Mouse (Mus musculus) lung, postnatal 0 days (tissue): Measurements from ENCODE around the gene Mthfs. TPM values are rescaled to one million over a fixed set of nuclear protein-coding genes. Genes with fewer than 3 reads are reported as not detected.

Source experiments
- ATAC-seq: fragments of 200-750 bp; cut with Nextera tagmentation; 2 replicates; pipeline ENCODE4 v1.8.0; 2017; ENCODE audit warnings: moderate library complexity
- DNase-seq: peaks from one replicate; pipeline ENCODE4 v3.0.0-alpha.2; 2016; ENCODE audit warnings: low spot score
- H3K27ac ChIP-seq: fragments of 300-500 bp; sonication (generic); 2 replicates; pipeline ENCODE4 v1.5.1; 2014; ENCODE audit warnings: antibody characterized with exemption, mild to moderate bottlenecking, low read length, mixed read lengths
- H3K27me3 ChIP-seq: fragments of 300-500 bp; sonication (generic); replicated peaks from 2 replicates; pipeline ENCODE4 v1.6.1; 2014; ENCODE audit warnings: low read length, mixed read lengths; ENCODE audit not compliant: insufficient read depth
- H3K36me3 ChIP-seq: fragments of 300-500 bp; sonication (generic); 2 replicates; pipeline ENCODE4 v1.6.1; 2014; ENCODE audit warnings: low read length, mixed read lengths; ENCODE audit not compliant: insufficient read depth
- H3K4me1 ChIP-seq: fragments of 300-500 bp; sonication (generic); 2 replicates; pipeline ENCODE4 v1.6.1; 2014; ENCODE audit warnings: antibody characterized with exemption, low read depth, low read length, mixed read lengths; ENCODE audit not compliant: insufficient read depth
- H3K4me2 ChIP-seq: fragments of 300-500 bp; sonication (generic); replicated peaks from 2 replicates; pipeline ENCODE4 v1.6.1; 2014; ENCODE audit warnings: low read depth, mild to moderate bottlenecking, low read length, moderate library complexity, mixed read lengths
- H3K4me3 ChIP-seq: fragments of 300-500 bp; sonication (generic); 2 replicates; pipeline ENCODE4 v1.5.1; 2014; ENCODE audit warnings: low read depth, low read length
- H3K9ac ChIP-seq: fragments of 300-500 bp; sonication (generic); replicated peaks from 2 replicates; pipeline ENCODE4 v1.6.1; 2014; ENCODE audit warnings: low read depth, mild to moderate bottlenecking
- H3K9me3 ChIP-seq: fragments of 300-500 bp; sonication (generic); 2 replicates; pipeline ENCODE4 v1.6.1; 2016; ENCODE audit warnings: low read length, mixed read lengths
- CTCF ChIP-seq: IDR thresholded peaks from 2 replicates; pipeline ENCODE4 v1.5.1; 2016; ENCODE audit warnings: antibody characterized with exemption, mild to moderate bottlenecking
- EP300 ChIP-seq: IDR thresholded peaks from 2 replicates; pipeline ENCODE4 v1.6.1; 2016; ENCODE audit warnings: antibody characterized with exemption, mild to moderate bottlenecking, control low read depth
- WGBS: fragments of 180-500 bp; shearing (Covaris S2); extraction: QIAGEN DNeasy Blood & Tissue Kit; methylation state at CpG from one replicate; pipeline ENCODE4 v1.1.7; 2014; 5-methylcytosine and 5-hydroxymethylcytosine counted together
- polyA plus RNA-seq: library from polyadenylated mRNA; unstranded; fragments of >200 nt; fragmentation: Nextera tagmentation; extraction: Ambion mirVana; gene quantifications from 2 replicates; pipeline ENCODE4 v1.2.1, GENCODE M21; 2015

The Mthfs gene
- polyA plus RNA-seq, 1 experiment from 2014 or later = 42.6 TPM

GRCm38 (mm10) chr9:89308357-89309194, 98.1 kb downstream of the Mthfs start:
- Histone ChIP-seq H3K4me2 (no peak overlapping the region), H3K36me3 (no peaks in the 10 kb centered on the region), H3K4me3 (no peak overlapping the region), H3K4me1 (no peaks in the 10 kb centered on the region), H3K27ac (no peak overlapping the region), H3K9me3 (no peaks in the 10 kb centered on the region), H3K9ac (no peak overlapping the region), H3K27me3 (no peaks in the 10 kb centered on the region)
- ATAC-seq (no peak), DNase-seq (no peak)
- 72% methylated on average over 7 of the region's 7 CpGs for WGBS
- no peak for TF ChIP-seq CTCF
- TF ChIP-seq EP300 = no peak

GRCm38 (mm10) chr9:89309195-89309535, 98.7 kb downstream of the Mthfs start:
- DNase-seq = no peak
- Histone ChIP-seq H3K9me3 (no peaks in the 10 kb centered on the region), H3K4me3 (no peak overlapping the region), H3K9ac (no peak overlapping the region), H3K4me2 (no peak overlapping the region), H3K4me1 (no peaks in the 10 kb centered on the region), H3K27ac (no peak overlapping the region), H3K27me3 (no peaks in the 10 kb centered on the region), H3K36me3 (no peaks in the 10 kb centered on the region)
- WGBS = 71% methylated on average over 2 of the region's 2 CpGs
- ATAC-seq = no peak
- TF ChIP-seq EP300 = no peak
- TF ChIP-seq CTCF = no peak

- 63% methylated on average over 2 of the region's 2 CpGs for WGBS
- no peak for TF ChIP-seq EP300
- no peak for TF ChIP-seq CTCF
- no peak overlapping the region for H3K4me3 ChIP-seq
- no peaks in the 10 kb centered on the region for H3K36me3 ChIP-seq
- no peaks in the 10 kb centered on the region for H3K27me3 ChIP-seq
- no peak for ATAC-seq
- no peaks in the 10 kb centered on the region for H3K9me3 ChIP-seq
- H3K27ac ChIP-seq = no peak overlapping the region
- no peak overlapping the region for H3K4me2 ChIP-seq
- no peak overlapping the region for H3K9ac ChIP-seq
- no peak for DNase-seq
- H3K4me1 ChIP-seq = no peaks in the 10 kb centered on the region
These were observed 101.2 kb downstream of the Mthfs start for GRCm38 (mm10) chr9:89311649-89312048.

- Histone ChIP-seq H3K36me3 (no peaks in the 10 kb centered on the region), H3K4me3 (no peak overlapping the region), H3K4me2 (no peak overlapping the region), H3K9ac (no peak overlapping the region), H3K4me1 (no peaks in the 10 kb centered on the region), H3K27ac (no peak overlapping the region), H3K27me3 (no peaks in the 10 kb centered on the region), H3K9me3 (no peaks in the 10 kb centered on the region)
- no peak for ATAC-seq
- no peak for DNase-seq
- 62% methylated on average over 1 of the region's 1 CpGs for WGBS
- no peak for TF ChIP-seq EP300
- TF ChIP-seq CTCF = no peak
These were observed 163.3 kb downstream of the Mthfs start for GRCm38 (mm10) chr9:89373731-89374130.

- no peak overlapping the region for H3K9ac ChIP-seq
- 71% methylated on average over 4 of the region's 4 CpGs for WGBS
- TF ChIP-seq EP300 (no peak), CTCF (no peak)
These were observed 164.2 kb downstream of the Mthfs start for GRCm38 (mm10) chr9:89374650-89375049.

GRCm38 (mm10) chr9:89403031-89403430, 192.6 kb downstream of the Mthfs start:
- no peaks in the 10 kb centered on the region for H3K9me3 ChIP-seq
- no peaks in the 10 kb centered on the region for H3K36me3 ChIP-seq
- no peak overlapping the region for H3K4me2 ChIP-seq
- no peak for ATAC-seq
- DNase-seq = no peak
- TF ChIP-seq CTCF (no peak), EP300 (no peak)
- no peak overlapping the region for H3K27ac ChIP-seq
- H3K4me3 ChIP-seq = no peak overlapping the region
- H3K27me3 ChIP-seq = no peaks in the 10 kb centered on the region
- H3K4me1 ChIP-seq = no peaks in the 10 kb centered on the region
- 81% methylated on average over 1 of the region's 1 CpGs for WGBS
- H3K9ac ChIP-seq = no peak overlapping the region

More at GRCm38 (mm10) chr9:89374650-89375049, 164.2 kb downstream of the Mthfs start:
- Histone ChIP-seq H3K9me3 (no peaks in the 10 kb centered on the region), H3K4me3 (no peak overlapping the region), H3K27ac (no peak overlapping the region), H3K4me2 (no peak overlapping the region), H3K27me3 (no peaks in the 10 kb centered on the region), H3K36me3 (no peaks in the 10 kb centered on the region), H3K4me1 (no peaks in the 10 kb centered on the region)
- DNase-seq (no peak), ATAC-seq (no peak)

Other genes with a start within 250 kb of the Mthfs start
- not detected in 2 replicates for gene Trim43b, start 117.8 kb upstream of the Mthfs start, polyA plus RNA-seq
- gene Bcl2a1b, start 11.5 kb upstream of the Mthfs start, polyA plus RNA-seq = 54.2 and 55.1 TPM in 2 replicates
- 3.8 and 4.4 TPM in 2 replicates for gene Gm29094, start 11.3 kb upstream of the Mthfs start, polyA plus RNA-seq